Mouse (Mus musculus): ENCODE results near the gene Ramp2. TPM values are rescaled to one million over a fixed set of nuclear protein-coding genes. Genes with fewer than 3 reads are reported as not detected.

Ramp2 gene
- total RNA-seq, 2 experiments from 2014 or later = 31.8 to 51.8 TPM

- DNase-seq = no peak
Observed at GRCm38 (mm10) chr11:101235429-101235828, 10.4 kb upstream of the Ramp2 start.

GRCm38 (mm10) chr11:101236782-101237181 lies 9.0 kb upstream of the Ramp2 start:
- DNase-seq = peak; percentile 46

- peak; percentile 46 for DNase-seq
Observed at GRCm38 (mm10) chr11:101238071-101238647, 7.7 kb upstream of the Ramp2 start.

- DNase-seq = peak; percentile 74
Observed at GRCm38 (mm10) chr11:101245071-101245470, 757 bp upstream of the Ramp2 start.

- no peak for DNase-seq
Observed at GRCm38 (mm10) chr11:101246702-101247012, 829 bp downstream of the Ramp2 start.

GRCm38 (mm10) chr11:101247521-101248030 lies 1.7 kb downstream of the Ramp2 start:
- DNase-seq = no peak

GRCm38 (mm10) chr11:101248258-101248994 lies 2.6 kb downstream of the Ramp2 start:
- DNase-seq = peak; percentile 50

GRCm38 (mm10) chr11:101251031-101251430 lies 5.2 kb downstream of the Ramp2 start:
- no peak for DNase-seq

GRCm38 (mm10) chr11:101252941-101253340 lies 7.1 kb downstream of the Ramp2 start:
- DNase-seq = no peak

GRCm38 (mm10) chr11:101253613-101254389 lies 8.0 kb downstream of the Ramp2 start, which contains the start of gene Vps25:
Vps25 (plus strand) TSS chr11:101253707.
- DNase-seq = peak; percentile 78

- DNase-seq = no peak
Observed at GRCm38 (mm10) chr11:101255826-101256775, 10.3 kb downstream of the Ramp2 start.

GRCm38 (mm10) chr11:101259261-101259712 lies 13.5 kb downstream of the Ramp2 start:
- no peak for DNase-seq

GRCm38 (mm10) chr11:101259948-101260825 lies 14.4 kb downstream of the Ramp2 start, which contains the start of gene Wnk4:
Wnk4 (plus strand) TSS chr11:101260567.
- DNase-seq = peak; percentile 58

- DNase-seq = no peak
Observed at GRCm38 (mm10) chr11:101260826-101261380, 15.1 kb downstream of the Ramp2 start.

GRCm38 (mm10) chr11:101262272-101262967 lies 16.6 kb downstream of the Ramp2 start:
- DNase-seq = no peak

GRCm38 (mm10) chr11:101263138-101263988 lies 17.5 kb downstream of the Ramp2 start:
- no peak for DNase-seq

- DNase-seq = no peak
Observed at GRCm38 (mm10) chr11:101263989-101264280, 18.1 kb downstream of the Ramp2 start.

- DNase-seq = no peak
Observed at GRCm38 (mm10) chr11:101264954-101265471, 19.2 kb downstream of the Ramp2 start.

Data from gastrocnemius, postnatal 25 days (tissue).